Mouse (Mus musculus) gonadal fat pad, adult 2 months (tissue): Measurements from ENCODE around the gene Vcp. TPM values are rescaled to one million over a fixed set of nuclear protein-coding genes. Genes with fewer than 3 reads are reported as not detected.

Source experiments
- DNase-seq: peaks from one replicate; pipeline ENCODE4 v3.0.0-alpha.2; 2012; ENCODE audit warnings: low read depth
- polyA plus RNA-seq: library from polyadenylated mRNA; depleted of rRNA; stranded (reverse); fragments of >200 nt; gene quantifications from 2 replicates; pipeline ENCODE4 v1.2.3, GENCODE M21; 2012; rRNA removed

Vcp gene
- polyA plus RNA-seq, 1 experiment: 142 TPM

- no peak for DNase-seq
These were observed 54.4 kb downstream of the Vcp start for GRCm38 (mm10) chr4:42945952-42946351.

DNA sequence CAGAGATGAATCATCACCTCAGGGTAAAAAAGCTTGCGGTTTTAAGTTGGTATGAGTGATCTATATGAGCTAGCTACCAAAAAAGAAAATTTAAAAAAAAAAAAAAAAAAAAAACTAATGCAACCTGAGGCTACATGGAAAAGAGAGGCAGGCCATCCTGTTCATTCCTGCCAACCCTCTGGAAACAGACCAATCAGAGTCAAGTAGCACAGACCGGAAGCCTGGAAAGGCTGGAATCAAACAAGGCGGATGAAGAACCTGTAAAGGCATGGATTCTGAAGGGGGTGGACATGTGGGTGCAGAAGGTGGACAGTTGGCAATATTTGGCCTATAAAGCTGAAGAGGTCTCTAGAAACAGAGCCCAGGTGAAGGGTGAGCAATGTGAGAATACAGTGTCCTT is 54.9 kb downstream of the Vcp start:
- DNase-seq: no peak

GRCm38 (mm10) chr4:42945043-42945442 is 55.3 kb downstream of the Vcp start:
- DNase-seq: no peak

GRCm38 (mm10) chr4:42944185-42944584 is 56.1 kb downstream of the Vcp start:
- no peak for DNase-seq

GRCm38 (mm10) chr4:42943341-42943740 is 57.0 kb downstream of the Vcp start:
- no peak for DNase-seq

- DNase-seq: no peak
These were observed 58.9 kb downstream of the Vcp start for GRCm38 (mm10) chr4:42941396-42941795.

- DNase-seq: no peak
These were observed 66.7 kb downstream of the Vcp start for GRCm38 (mm10) chr4:42933630-42934029.

GRCm38 (mm10) chr4:42932229-42932969 is 67.9 kb downstream of the Vcp start:
- no peak for DNase-seq

Other genes starting within 250 kb of the Vcp start
- 17.8 and 20.5 TPM in 2 replicates for gene Ccl19, start 243.9 kb downstream of the Vcp start, polyA plus RNA-seq
- gene Ccl21a, start 226.5 kb downstream of the Vcp start, polyA plus RNA-seq: 79.4 and 95.3 TPM in 2 replicates
- gene Fam205a1, start 146.6 kb downstream of the Vcp start, polyA plus RNA-seq: 0.04 TPM in 2 replicates
- 0.03 and 0.04 TPM in 2 replicates for gene Gm12394, start 143.7 kb downstream of the Vcp start, polyA plus RNA-seq
- gene Fam205c, start 126.3 kb downstream of the Vcp start, polyA plus RNA-seq: 0.54 and 0.86 TPM in 2 replicates
- gene Phf24, start 83.8 kb downstream of the Vcp start, polyA plus RNA-seq: 0.94 and 1.6 TPM in 2 replicates
- 11.1 and 12.7 TPM in 2 replicates for gene Dnajb5, start 50.7 kb downstream of the Vcp start, polyA plus RNA-seq
- 0.22 TPM in 1 of 2 replicates, not detected in the other for gene 1700022I11Rik, start 30.9 kb downstream of the Vcp start, polyA plus RNA-seq
- gene Fancg, start 10.0 kb upstream of the Vcp start, polyA plus RNA-seq: 10.8 and 13.5 TPM in 2 replicates
- 18.0 and 24.3 TPM in 2 replicates for gene Pigo, start 25.3 kb upstream of the Vcp start, polyA plus RNA-seq
- 68.2 and 103 TPM in 2 replicates for gene Stoml2, start 31.2 kb upstream of the Vcp start, polyA plus RNA-seq
- 25.4 and 27.6 TPM in 2 replicates for gene Fam214b, start 45.7 kb upstream of the Vcp start, polyA plus RNA-seq
- 22.1 and 22.4 TPM in 2 replicates for gene Unc13b, start 58.4 kb upstream of the Vcp start, polyA plus RNA-seq